Mouse (Mus musculus) cortical plate, adult 2 months (tissue): ENCODE results near the gene Grb7.

Experiments
- CTCF ChIP-seq: fragments of 200-500 bp; IDR thresholded peaks from 2 replicates; pipeline ENCODE4 v1.5.1; 2011; ENCODE audit warnings: mild to moderate bottlenecking, control low read depth, low read length; ENCODE audit not compliant: insufficient read depth; ENCODE audit errors: extremely low read depth
- POLR2A ChIP-seq: fragments of 200-500 bp; IDR thresholded peaks from 2 replicates; pipeline ENCODE4 v1.6.1; 2011; ENCODE audit warnings: mild to moderate bottlenecking, low read length, control low read depth; ENCODE audit not compliant: insufficient read depth; ENCODE audit errors: extremely low read depth

GRCm38 (mm10) chr11:98497388-98498288, 51.4 kb downstream of the Grb7 start:
- TF ChIP-seq CTCF (no peak), POLR2A (no peak)
